Mouse (Mus musculus) heart, adult 11 months (tissue): ENCODE measurements around the gene Rhot2.
"Not testable (repeated sequence)": the region's sequence is repeated elsewhere in the genome, so short reads cannot be mapped to it uniquely, and the experiment has no call there.

Experiments used
- DNase-seq: peaks from one replicate; pipeline ENCODE4 v3.0.0; 2022

Rhot2 gene

DNA sequence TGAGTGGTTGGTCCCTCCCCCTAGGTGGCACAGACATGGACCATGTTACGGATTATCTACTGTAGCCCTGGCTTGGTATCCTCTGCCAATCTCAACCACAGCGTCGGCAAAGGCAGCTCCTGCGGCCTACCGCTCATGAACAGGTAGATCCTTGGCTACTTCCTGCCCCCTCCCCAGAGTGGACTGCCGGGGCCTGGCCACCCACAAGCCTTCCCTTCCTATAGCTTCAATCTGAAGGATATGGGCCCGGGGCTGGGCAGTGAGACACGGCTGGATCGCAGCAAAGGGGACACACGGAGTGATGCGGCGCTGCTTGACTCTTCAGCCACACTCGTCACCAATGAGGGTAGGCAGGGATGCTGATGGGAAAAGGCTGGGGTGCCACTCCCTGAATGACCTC, 17.6 kb downstream of the Rhot2 start:
- peak; percentile 91 for DNase-seq

DNA sequence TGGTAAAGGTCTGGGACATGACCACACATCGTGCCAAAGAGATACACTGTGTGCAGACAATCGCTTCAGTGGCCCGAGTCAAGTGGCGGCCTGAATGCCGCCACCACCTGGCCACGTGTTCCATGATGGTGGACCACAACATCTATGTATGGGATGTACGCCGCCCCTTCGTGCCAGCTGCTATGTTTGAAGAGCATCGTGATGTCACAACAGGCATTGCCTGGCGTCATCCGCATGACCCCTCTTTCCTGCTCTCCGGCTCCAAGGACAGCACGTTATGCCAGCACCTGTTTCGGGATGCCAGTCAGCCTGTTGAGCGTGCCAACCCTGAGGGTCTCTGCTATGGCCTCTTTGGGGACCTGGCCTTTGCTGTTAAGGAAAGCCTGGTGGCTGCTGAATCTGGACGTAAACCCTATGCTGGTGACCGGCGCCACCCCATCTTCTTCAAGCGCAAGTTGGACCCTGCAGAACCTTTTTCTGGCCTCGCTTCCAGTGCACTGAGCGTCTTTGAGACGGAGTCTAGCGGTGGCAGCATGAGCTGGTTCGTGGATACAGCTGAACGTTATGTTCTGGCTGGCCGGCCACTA, 18.6 kb downstream of the Rhot2 start:
- DNase-seq = peak; percentile 92

DNA sequence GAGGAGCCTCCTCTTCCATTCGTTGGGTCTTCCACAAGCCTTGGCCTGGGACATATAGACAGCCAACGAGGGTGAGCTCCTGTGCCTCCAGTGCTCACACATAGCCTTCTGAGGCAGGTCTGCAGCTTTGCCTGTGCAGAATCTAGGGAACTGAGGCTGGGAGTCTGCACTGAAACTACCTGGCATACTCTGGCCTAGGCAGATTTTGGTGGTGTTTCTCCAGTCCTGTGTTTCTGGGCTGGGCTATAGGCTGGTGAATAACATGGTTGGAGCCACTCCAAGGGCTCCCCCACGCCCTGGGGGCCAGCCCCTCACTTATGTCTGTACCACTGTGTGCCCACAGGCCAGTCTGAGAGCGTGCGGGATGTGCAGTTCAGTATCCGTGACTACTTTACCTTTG, 19.3 kb downstream of the Rhot2 start:
- DNase-seq = peak; percentile 91

DNA sequence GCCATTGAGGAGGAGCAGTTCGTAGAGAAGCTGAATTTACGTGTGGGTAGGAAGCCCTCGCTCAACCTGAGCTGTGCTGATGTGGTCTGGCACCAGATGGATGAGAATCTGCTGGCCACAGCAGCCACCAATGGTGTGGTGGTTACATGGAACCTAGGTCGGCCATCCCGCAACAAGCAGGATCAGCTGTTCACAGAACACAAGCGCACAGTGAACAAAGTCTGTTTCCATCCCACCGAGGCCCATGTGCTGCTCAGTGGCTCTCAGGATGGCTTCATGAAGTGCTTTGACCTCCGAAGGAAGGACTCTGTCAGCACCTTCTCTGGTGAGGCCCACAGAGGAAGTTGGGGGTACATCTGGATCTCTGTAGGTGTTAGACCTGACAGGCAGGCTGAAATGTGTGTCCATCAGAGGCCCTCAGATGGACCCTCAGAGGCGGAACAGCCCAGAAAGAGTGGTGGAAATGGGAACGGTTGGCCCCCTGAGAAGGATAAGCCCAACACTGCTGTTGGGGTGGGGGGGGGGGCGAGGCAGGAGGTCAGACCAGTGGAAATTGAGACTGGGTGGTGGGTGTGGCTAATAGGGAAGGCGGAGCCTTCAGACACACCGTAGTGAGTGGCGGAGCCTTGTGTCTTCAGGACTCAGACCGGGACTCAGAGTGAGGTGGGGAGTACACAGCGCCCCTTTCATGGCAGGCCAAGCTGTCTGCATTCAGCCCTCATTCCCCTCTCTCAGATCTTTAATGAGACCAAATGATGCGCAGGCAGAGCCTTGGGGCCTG, 20.1 kb downstream of the Rhot2 start:
- DNase-seq = peak; percentile 91

DNA sequence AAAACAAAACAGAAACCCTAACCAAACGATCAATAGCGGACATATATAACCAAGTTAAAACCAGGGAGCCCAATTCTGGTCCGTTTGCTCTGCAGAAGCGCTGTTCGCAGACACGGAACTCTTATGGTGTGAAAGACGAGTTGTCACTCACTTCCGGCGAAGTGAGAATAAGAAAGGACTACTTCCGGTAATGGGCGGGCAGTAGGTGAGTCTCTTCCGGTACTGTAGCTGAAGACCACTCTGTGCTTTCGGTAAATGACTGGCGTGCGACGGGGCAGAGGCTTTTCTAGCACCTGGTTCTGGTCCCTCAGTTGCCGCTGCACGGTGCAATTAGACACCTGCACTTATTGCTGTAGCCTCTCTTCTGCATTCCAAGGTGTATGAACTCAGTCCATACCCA, 21.2 kb downstream of the Rhot2 start, which contains the start of gene Wdr24:
Gene Wdr24, plus strand, starts transcription at position 176 of the 400 bp plus-strand sequence.
- DNase-seq = peak; percentile 96

DNA sequence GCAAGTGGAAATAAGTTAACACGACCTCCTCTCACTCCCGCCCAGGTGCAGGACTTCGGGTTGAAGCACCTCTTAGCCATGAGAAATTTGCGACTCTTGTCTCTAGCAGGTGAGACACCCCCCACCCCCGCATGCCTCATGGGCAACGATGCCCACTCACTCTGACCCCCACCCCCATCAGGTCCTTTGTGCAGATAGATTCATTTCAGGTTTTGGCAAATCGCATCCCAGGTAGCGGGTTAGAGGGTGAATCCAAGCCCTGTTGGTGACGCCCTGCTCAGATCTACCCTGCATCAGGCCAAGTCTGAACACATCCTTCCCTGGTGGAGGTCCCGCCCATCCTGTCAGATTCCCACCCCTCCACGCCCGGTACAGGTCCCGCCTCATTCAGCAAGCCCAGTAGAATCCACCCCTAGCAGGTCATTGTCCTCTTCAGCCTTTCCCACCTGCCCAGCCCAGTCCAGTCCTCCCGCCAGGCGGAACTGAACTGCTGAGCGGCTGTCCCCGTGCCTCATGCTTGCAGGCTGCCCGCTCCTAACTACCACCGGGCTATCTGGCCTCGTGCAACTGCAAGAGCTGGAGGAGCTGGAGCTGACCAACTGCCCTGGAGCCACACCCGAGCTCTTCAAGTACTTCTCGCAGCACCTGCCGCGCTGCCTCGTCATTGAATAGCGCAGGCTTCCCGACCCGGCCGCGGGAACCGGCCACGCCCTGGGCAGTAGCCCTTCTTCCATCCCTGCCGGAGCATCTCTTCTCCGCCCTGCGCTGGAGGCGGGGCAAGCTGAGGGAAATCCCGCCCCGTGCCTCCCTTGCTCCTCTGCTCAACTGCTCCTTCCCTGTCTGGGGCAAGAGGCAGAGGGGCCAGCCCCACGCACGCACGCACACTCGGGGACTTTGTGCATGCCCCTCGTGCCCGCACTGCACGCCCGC, 25.5 kb downstream of the Rhot2 start:
- peak; percentile 91 for DNase-seq

DNA sequence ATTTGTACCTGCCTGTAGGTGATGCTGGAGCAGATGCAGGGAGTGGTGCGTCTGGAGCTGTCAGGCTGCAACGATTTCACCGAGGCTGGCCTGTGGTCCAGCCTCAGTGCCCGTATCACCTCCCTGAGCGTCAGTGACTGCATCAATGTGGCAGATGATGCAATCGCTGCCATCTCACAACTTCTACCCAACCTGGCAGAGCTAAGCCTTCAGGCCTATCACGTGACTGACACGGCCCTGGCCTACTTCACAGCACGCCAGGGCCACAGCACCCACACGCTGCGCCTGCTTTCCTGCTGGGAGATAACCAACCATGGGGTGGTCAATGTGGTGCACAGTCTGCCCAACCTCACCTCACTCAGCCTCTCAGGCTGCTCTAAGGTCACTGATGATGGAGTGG, 27.0 kb downstream of the Rhot2 start:
- no peak for DNase-seq

DNA sequence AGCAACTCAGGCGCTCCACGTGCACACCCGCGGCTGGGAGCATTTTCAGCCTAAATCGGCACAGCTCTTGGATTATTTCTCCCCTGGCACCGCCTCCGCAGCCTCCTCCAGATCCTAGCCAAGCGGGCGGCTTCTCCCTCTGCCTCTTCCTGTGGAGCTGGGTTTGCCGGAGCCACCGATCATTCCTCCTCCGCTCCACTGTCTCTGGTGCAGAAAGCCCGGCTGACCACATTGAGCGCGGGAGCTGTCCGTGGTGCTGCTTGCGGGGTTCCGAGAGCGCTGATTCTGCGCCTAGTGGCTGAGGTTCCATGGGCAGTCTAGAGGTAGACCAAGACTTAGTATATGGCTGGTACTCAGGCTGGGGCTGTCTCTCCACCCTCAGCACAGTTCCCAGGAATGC, 31.2 kb downstream of the Rhot2 start:
- peak; percentile 91 for DNase-seq

DNA sequence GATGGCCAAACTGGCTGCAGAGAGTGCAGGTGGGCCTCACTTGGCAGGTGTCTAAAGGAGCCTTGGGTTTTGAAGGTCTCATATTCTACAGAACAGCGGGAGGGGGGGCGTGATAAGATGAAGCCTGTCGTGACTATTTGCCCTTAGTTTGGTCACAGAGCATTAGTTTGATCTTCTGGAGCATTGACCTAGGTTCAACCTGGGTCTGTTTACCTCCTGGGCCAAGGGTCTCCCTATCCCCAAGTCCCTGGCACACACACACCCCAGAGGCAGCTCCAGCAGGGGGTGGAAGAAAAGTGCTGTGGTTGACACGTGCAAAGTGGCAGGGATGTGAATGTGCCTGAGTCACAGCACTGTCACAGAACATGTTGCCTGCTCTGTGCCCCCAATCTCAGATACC, 33.8 kb downstream of the Rhot2 start:
- no peak for DNase-seq

DNA sequence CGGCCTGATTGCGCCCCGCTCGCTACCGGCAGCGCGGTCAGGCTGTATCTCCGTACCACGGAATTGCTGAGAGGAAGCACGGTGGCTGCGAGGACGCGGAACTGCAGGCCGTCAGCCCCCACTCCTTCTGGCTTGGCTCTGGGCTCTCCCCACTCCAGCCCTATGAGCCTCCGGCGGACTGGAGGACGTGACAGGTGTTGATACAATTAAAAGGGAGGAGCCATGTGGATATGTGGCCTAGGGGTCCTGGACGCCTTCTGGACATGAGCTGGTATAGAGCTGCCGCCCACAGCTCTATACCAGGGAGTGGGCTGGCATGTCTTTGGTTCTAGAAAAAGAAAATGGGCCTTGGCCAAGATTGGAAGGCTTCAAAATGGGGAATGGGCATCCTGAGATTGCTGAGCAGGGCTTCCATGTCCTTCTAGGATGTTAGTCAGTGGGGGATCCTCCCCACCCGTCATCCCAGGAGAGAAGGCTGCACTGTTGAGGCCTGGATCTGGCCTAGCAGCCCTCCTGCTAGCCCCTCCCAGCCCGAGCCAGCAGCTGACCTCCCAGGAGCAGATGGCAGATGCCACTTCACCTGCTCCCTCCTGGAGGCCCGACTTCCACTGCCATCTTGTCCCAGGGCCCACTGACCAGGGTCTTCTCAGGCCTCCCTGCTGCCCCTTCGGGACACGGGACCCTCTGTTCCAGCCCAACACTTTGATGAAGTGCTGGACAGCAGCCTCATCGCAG, 34.9 kb downstream of the Rhot2 start:
- DNase-seq = no peak

DNA sequence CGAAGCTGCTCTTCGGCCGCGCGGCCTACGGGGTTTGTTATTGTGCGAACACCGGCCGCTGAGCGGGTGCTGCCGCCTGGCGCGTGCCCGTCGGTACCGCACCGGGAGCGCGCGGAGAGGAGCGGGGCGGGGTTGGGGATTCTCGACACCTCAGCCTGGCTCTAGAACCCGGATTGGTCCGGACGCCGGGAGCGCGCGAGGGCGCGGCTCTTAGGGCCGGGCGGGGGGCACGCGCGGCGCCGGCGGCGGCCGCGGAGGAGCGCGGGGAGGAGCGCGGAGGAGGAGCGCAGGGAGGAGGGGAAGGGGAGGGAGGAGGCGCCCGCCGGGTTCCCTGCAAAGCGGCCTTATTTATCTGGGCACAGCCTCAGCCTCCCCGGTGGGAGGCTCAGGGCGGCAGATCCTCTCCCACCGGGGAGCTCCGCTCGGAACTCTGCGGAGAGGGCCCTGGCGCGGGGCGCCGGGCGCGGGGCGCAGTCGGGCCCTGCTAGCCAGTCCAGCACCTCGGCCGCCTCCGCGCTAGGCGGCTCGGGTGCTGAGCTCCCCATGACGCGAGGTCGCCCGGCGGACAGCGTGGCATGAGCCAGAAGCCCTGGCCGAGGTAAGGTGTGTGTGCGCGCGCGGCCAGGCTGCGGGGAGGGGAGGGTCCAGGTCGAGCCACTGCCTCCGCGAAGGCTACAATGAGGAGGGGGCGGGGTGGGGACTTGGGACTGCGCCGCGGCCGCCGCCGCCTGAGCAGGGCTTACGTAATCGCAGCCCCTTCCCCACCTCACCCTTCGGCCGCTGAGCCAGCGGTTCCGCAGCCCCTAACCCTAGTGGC, 35.7 kb downstream of the Rhot2 start, which contains the start of gene Fbxl16:
Gene Fbxl16, plus strand, starts transcription at position 297 of the 817 bp plus-strand sequence.
- peak; percentile 99 for DNase-seq

DNA sequence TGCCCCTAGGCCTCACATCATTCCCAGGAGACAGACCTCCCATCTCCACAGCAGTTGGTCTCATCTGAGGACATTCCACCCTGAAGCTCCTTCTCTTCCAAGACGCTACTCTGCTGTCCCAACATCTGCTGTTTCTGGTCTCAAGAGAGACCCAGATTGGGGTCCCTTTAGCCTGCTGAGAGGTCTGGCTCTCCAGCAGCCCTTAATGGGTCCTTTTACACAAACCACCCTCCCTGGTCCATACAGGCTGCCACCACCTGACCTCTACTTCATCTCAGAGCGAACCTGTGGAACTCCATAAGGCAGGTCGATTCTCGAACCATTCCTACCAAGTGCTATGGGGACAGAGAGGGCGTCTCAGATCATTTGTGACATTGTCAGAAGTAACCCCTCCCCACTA, 36.6 kb downstream of the Rhot2 start:
- DNase-seq = no peak

DNA sequence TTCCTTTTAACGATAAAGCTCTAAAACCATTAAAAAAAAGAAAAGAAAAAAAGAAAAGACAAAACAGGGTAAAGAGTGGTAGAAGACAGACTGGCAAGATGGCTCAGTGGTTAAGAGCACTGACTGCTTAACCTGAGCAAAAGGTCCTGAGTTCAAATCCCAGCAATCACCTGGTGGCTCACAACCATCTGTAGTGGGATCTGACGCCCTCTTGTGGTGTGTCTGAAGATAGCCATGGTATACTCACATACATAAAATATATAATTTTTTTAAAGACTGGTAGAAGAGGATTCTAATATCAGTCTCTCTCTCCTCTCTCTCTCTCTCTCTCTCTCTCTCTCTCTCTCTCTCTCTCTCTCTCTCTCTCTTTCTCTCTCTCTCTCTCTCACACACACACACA, 37.2 kb downstream of the Rhot2 start:
- not testable (repeated sequence) for DNase-seq

DNA sequence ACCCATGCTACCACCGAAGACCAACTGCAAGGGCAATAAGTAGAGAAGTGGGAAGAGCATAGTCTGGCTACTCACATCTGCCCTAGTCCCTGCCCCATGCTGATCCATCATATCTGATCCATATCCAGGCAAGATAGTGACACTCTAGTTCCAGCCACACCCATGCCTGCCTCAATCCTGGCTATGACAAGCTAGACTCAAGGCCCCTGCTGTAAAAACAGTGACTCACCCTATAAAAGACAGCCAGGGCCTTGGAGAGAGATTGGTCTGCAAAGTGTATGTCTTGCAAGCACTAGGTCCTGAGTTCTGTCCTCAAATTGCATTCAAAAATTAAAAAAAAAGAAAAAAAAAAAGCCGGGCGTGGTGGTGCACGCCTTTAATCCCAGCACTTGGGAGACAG, 38.1 kb downstream of the Rhot2 start:
- no peak for DNase-seq

DNA sequence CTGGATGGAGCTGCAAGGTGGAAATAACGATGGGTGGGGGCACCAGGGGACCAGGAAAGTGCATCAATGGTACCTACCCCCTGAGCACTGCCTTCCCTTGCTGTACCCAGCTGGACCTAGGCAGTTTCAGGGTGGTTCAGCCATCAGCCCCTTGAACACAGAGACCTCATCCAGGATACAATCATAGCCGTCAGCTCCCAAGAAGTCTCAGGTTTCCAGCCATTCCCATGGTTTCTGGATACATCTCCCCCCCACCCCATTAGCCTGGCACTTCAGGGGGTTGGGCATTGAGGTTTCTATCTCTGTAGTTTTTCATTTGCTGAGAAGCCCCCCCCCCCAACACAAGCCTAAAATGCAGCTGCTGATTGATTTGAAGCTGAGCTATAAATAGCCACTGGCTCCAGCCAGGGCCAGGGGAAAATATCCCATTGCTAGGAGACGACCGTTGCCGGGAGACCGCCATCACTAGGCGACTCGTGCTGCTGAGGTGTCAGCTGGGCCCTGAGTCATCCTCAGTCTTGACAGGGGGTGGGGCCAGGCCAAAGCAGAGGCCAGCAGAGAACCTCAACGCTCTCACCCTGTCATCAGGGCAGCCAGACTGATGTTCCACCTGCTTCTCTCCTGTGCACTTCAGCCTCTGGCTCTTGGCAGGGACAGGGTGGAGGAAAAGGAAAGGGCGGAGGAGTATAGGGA, 41.7 kb downstream of the Rhot2 start:
- DNase-seq = peak; percentile 95

DNA sequence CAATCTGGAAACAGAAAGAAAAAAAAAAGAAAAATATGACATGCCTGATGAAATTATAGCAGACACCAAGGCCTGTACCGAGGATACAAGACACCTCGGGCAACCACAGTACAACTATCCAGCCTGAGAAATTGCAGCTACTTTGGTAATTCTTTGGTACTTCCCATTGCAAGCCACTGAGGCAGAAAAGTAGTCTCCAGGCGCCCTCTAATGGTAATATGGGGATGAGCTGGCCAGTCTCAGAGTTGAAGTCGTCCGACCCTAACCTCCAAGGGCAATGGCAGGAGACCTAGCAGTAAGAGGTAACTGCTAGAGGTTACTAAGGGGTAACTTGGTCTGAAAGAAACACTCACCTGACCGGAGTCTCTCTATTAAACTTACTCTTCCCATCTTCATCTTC, 43.6 kb downstream of the Rhot2 start:
- DNase-seq = peak; percentile 95

DNA sequence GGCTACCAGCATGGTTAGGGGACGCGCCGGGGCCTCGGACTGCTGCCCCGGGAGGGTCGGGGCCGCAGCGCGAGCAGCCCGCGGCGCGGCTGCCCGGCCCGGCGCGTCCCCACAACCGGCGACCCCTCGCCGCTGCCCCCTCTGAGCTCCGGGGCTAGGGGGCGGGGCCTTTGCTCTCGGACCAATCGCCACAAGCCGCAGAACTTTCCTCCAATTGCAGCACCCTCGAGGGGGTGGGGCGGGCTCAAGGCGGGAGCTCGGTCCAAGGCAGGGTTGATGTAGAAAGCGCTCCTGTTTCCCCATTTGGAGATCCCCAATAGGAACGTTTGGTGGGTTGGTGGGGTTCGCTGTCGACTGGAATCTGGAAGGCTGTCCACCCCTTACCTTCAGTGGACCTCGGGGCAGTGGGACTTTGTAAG, 47.7 kb downstream of the Rhot2 start, which contains the start of gene Metrn:
Gene Metrn, minus strand, starts transcription at position 186 of the 419 bp plus-strand sequence.
- DNase-seq = peak; percentile 100

DNA sequence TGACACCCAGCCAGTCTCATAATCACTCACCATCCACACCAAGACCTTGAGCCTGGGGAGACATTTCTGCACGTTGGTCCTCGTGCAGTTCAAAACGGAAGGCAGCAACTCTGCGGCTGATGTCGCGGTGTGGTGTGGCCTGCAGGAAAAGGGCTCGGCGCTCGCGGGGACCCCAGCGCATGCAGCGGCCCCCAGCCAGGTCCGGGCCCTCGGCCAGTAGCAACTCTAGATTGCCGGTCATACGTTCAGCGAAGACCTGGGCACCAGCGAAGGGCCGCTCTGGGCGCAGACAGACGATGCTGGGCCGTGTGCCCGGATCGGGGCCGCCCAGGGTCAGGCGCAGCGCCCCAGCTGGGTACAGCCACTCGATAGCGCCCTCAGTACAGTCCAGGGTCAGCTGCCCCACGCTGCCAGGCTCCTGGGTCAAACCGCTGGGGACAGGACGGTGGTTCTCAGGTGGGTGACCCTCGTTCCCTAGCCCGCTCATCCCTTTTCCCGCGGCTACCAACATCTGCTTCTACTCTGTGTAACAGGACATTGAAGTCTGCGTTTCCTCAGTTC, 48.4 kb downstream of the Rhot2 start:
- peak; percentile 96 for DNase-seq

DNA sequence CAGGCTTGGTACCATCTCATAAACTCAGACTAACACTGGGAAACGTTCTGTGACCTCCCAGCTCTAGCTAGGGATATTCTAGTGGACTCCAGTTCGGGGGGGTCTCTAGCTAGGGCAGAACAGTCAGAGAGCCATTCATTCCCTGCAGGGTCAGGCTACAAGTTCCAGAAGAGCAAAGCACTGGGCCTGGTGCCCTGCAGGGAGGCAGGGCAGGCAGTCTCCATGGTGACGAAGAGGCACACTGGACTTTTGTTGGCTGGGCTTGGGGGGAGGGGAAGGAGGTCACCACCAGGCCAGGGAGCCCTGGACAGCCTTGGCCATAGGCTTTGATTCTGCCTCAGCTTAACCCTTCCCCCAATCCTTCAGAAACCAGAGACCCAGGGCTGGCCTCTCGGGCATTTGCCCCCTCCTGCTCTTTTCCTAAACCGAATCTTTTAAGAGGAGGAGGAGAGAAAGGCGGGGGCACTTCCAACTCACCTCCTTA, 49.0 kb downstream of the Rhot2 start, which contains the start of gene AC134908.4:
Gene AC134908.4, minus strand, starts transcription at position 51 of the 484 bp plus-strand sequence.
- peak; percentile 94 for DNase-seq

DNA sequence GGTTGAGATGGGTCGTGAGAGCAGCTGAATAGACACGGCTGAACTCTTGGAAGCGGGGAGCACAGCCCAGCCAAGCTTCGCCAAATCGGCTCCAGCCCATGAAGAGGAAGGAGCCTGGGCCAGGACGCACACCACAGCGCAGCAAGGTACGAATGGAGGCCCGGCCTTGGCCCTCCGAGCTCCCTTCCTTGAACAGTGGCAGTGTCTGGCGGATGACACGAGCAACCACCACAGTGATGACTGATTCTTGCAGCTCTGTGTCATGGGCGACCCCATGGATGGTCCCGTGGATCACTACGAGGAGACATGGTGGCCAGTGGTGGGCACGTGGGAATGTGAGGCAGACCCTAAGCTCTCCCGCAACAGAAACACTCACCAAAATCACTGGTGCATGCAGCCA, 49.7 kb downstream of the Rhot2 start:
- DNase-seq = peak; percentile 92
